22 mouse cellular contexts compared by ENCODE assay signal in genomic region chr2:82515165-82515564, GRCm38 (mm10).
A peak's percentile ranks its signal among the peaks of the same experiment; 100 is the strongest.
DNase-seq lines count a peak whose midpoint lies in the region; ATAC-seq lines count a peak whose summit lies in the region.
"Had no signal": no experiment of that assay in that cellular context is flagged by ENCODE, and none has a peak within 500 bp of the region (broad histone marks: within the 10 kb centered on the region; RNA-seq: fewer than 3 reads in every experiment).

No protein-coding gene starts in this region.

- no peaks in the 10 kb centered on the region for H3K9me3 ChIP-seq in midbrain, embryonic 12.5 days
- no peaks in the 10 kb centered on the region for H3K9me3 ChIP-seq in midbrain, embryonic 10.5 days (replicated peaks)
- no peaks in the 10 kb centered on the region for H3K9me3 ChIP-seq in hindbrain, embryonic 14.5 days (ENCODE audit: control insufficient read depth, low read length)
- H3K9me3 ChIP-seq in midbrain, embryonic 15.5 days: no peaks in the 10 kb centered on the region
- H3K9me3 ChIP-seq in limb, embryonic 10.5 days (replicated peaks): no peaks in the 10 kb centered on the region
- H3K9me3 ChIP-seq: heart, embryonic 10.5 days; megakaryocyte, embryonic 14.5 days; stomach, embryonic 15.5 days had no signal

- H3K4me1 ChIP-seq in midbrain, embryonic 12.5 days: no peaks in the 10 kb centered on the region
- no peaks in the 10 kb centered on the region for H3K4me1 ChIP-seq in midbrain, embryonic 10.5 days
- no peaks in the 10 kb centered on the region for H3K4me1 ChIP-seq in hindbrain, embryonic 14.5 days (replicated peaks; ENCODE audit: control insufficient read depth, insufficient read depth, low read length)
- no peaks in the 10 kb centered on the region for H3K4me1 ChIP-seq in midbrain, embryonic 15.5 days
- H3K4me1 ChIP-seq in limb, embryonic 10.5 days: no peaks in the 10 kb centered on the region
- H3K4me1 ChIP-seq: heart, embryonic 10.5 days; megakaryocyte, embryonic 14.5 days; stomach, embryonic 15.5 days had no signal

- no peak overlapping the region for H3K9ac ChIP-seq in midbrain, embryonic 12.5 days (replicated peaks)
- no peak overlapping the region for H3K9ac ChIP-seq in hindbrain, embryonic 14.5 days
- no peak overlapping the region for H3K9ac ChIP-seq in midbrain, embryonic 15.5 days
- H3K9ac ChIP-seq: liver, postnatal 0 days; stomach, embryonic 15.5 days had no signal

- H3K4me3 ChIP-seq in midbrain, embryonic 12.5 days: no peak overlapping the region
- no peak overlapping the region for H3K4me3 ChIP-seq in midbrain, embryonic 10.5 days
- H3K4me3 ChIP-seq in hindbrain, embryonic 14.5 days (replicated peaks; ENCODE audit: low read length): no peak overlapping the region
- H3K4me3 ChIP-seq in midbrain, embryonic 15.5 days: no peak overlapping the region
- H3K4me3 ChIP-seq in limb, embryonic 10.5 days: no peak overlapping the region
- H3K4me3 ChIP-seq: erythroblast, embryonic 14.5 days; gastrocnemius, adult 2 months; heart, embryonic 10.5 days; megakaryocyte, embryonic 14.5 days; stomach, embryonic 15.5 days had no signal

- ATAC-seq in midbrain, embryonic 12.5 days (ENCODE audit: low FRiP score, low read depth): peak; percentile 68
- peak; percentile 37; the same call in 1 of the 2 replicates for ATAC-seq in hindbrain, embryonic 14.5 days (ENCODE audit: low FRiP score)
- ATAC-seq in midbrain, embryonic 15.5 days (replicated peaks): 0 out of 2 replicates have a peak, but pooled peaks have one; percentile 63
- no peak for ATAC-seq in inflammation-experienced regulatory T-cells, adult 6 months
- ATAC-seq: liver, postnatal 0 days had no signal

- no peak overlapping the region for H3K27ac ChIP-seq in midbrain, embryonic 12.5 days (replicated peaks)
- H3K27ac ChIP-seq in midbrain, embryonic 10.5 days (replicated peaks): no peak overlapping the region
- no peak overlapping the region for H3K27ac ChIP-seq in hindbrain, embryonic 14.5 days
- H3K27ac ChIP-seq in midbrain, embryonic 15.5 days: no peak overlapping the region
- no peak overlapping the region for H3K27ac ChIP-seq in limb, embryonic 10.5 days
- H3K27ac ChIP-seq: gastrocnemius, adult 2 months; heart, embryonic 10.5 days; stomach, embryonic 15.5 days had no signal

- no peaks in the 10 kb centered on the region for H3K27me3 ChIP-seq in midbrain, embryonic 12.5 days
- no peaks in the 10 kb centered on the region for H3K27me3 ChIP-seq in midbrain, embryonic 10.5 days (ENCODE audit: low read depth, poor library complexity, severe bottlenecking)
- no peaks in the 10 kb centered on the region for H3K27me3 ChIP-seq in hindbrain, embryonic 14.5 days (ENCODE audit: control insufficient read depth, insufficient read depth, low read length)
- H3K27me3 ChIP-seq in midbrain, embryonic 15.5 days (replicated peaks): no peaks in the 10 kb centered on the region
- no peaks in the 10 kb centered on the region for H3K27me3 ChIP-seq in limb, embryonic 10.5 days (ENCODE audit: low read depth, poor library complexity, severe bottlenecking)
- H3K27me3 ChIP-seq: megakaryocyte, embryonic 14.5 days; stomach, embryonic 15.5 days had no signal

- H3K4me2 ChIP-seq in midbrain, embryonic 12.5 days (replicated peaks): no peak overlapping the region
- no peak overlapping the region for H3K4me2 ChIP-seq in hindbrain, embryonic 14.5 days (replicated peaks)
- no peak overlapping the region for H3K4me2 ChIP-seq in midbrain, embryonic 15.5 days
- H3K4me2 ChIP-seq: stomach, embryonic 15.5 days had no signal

- DNase-seq in midbrain, embryonic 10.5 days (ENCODE audit: low spot score): no peak
- DNase-seq in hindbrain, embryonic 14.5 days (ENCODE audit: low spot score): peak; percentile 36
- peak; percentile 3 for DNase-seq in retina, postnatal 1 day
- no peak for DNase-seq in limb, embryonic 10.5 days (ENCODE audit: low spot score)
- DNase-seq: adrenal gland, postnatal 36 days; cerebellum, adult 18-20 months; cerebellum, postnatal 36 days; gastrocnemius, adult 2 months; heart, postnatal 10 days; kidney, adult 8-10 months; kidney, postnatal 25 days; left cerebral cortex, postnatal 4 days; liver, postnatal 0 days; lung, postnatal 14 days; thymus, adult 18-20 months had no signal

- 71% methylated on average over 3 of the region's 3 CpGs for WGBS in midbrain, embryonic 12.5 days
- WGBS in midbrain, embryonic 10.5 days: 92% methylated on average over 3 of the region's 3 CpGs
- WGBS in hindbrain, embryonic 14.5 days: 49% methylated on average over 3 of the region's 3 CpGs
- whole genome bisulfite sequencing in midbrain, embryonic 15.5 days: 49% methylated on average over 3 of the region's 3 CpGs
- WGBS in limb, embryonic 10.5 days: 90% methylated on average over 3 of the region's 3 CpGs

- no peaks in the 10 kb centered on the region for H3K36me3 ChIP-seq in midbrain, embryonic 12.5 days
- H3K36me3 ChIP-seq in midbrain, embryonic 10.5 days: no peaks in the 10 kb centered on the region
- no peaks in the 10 kb centered on the region for H3K36me3 ChIP-seq in hindbrain, embryonic 14.5 days (replicated peaks; ENCODE audit: control insufficient read depth, insufficient read depth)
- no peaks in the 10 kb centered on the region for H3K36me3 ChIP-seq in midbrain, embryonic 15.5 days (replicated peaks)
- H3K36me3 ChIP-seq in limb, embryonic 10.5 days: no peaks in the 10 kb centered on the region
- H3K36me3 ChIP-seq: heart, embryonic 10.5 days; stomach, embryonic 15.5 days had no signal

Comparison
In these comparisons a context has a peak if more than half of its experiments do, and no peak if none do; other contexts are left out.
1. DNase-seq: peak in hindbrain, embryonic 14.5 days (single experiment) and retina, postnatal 1 day (single experiment); none in midbrain, embryonic 10.5 days (single experiment) and limb, embryonic 10.5 days (single experiment).